Mouse (Mus musculus) embryo, embryonic 11.5 days (tissue): ENCODE data around the gene Shb.
"Not testable (repeated sequence)": the region's sequence is repeated elsewhere in the genome, so short reads cannot be mapped to it uniquely, and the experiment has no call there.

Source experiments
- DNase-seq: peaks from one replicate; pipeline ENCODE4 v3.0.0-alpha.2; 2012; ENCODE audit warnings: low read depth, low spot score

Gene Shb

GRCm38 (mm10) chr4:45393658-45394057, 138.6 kb downstream of the Shb start:
- DNase-seq, result no peak

GRCm38 (mm10) chr4:45392994-45393393, 139.3 kb downstream of the Shb start:
- DNase-seq, result no peak

- no peak for DNase-seq
Measured at GRCm38 (mm10) chr4:45392572-45392971, 139.7 kb downstream of the Shb start.

DNA sequence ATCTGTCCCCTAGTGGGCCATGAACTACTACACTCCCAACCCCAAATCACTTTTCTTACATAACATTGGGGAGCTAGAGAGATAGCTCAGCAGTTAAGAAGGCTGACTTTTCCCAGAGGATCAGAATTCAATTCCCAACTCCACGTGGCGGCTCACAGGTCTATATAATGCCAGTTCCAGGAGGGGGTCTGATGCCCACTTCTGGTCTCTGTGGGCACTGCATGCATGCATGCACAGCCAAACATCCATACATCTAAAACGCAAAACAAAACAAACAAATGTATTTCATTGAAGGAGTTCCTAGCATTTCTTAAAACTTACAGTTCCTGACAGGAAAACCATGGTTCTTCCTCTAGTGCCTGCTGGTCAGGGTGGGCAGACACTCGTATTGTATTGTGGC, 140.2 kb downstream of the Shb start:
- DNase-seq, result no peak

DNA sequence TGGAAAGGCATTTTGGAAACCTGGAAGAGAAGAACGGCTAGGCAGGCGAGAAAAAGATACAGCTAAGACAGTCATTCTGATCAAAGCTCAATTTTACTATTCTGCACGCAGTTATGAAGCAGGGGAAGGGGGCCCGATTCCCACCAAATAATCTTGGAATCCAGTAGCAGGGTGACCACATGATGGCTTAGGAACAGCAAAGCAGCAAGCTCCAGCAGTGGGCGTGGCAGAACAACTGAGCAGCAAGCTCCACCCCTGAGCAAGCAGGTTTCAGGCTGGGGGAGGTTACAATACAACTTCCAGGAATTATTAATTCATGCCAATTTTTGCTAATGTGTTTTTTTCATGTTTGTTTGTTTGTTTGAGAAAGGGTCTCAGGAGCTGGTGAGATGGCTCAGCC, 145.0 kb downstream of the Shb start:
- DNase-seq, result not testable (repeated sequence)

DNA sequence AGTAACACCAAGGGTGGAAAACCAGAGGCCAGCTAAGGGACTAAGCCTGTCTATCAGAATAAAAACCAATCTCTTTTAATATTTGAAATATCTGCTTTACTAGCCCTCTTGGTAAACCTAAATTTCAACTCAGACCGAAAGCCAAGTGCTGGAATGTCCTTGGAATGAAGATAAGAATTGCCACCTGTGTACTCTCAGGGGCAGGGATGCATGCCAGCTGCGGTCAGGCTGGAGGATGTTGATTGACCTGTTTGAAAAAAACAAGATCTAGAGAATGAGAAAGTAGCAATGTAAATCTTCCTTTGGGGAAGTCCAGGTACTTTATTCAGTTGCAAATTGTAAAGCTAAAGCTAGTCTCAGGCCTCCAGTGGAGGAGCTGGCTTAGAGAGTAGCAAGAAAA, 150.1 kb downstream of the Shb start:
- DNase-seq, result not testable (repeated sequence)

- not testable (repeated sequence) for DNase-seq
Measured at GRCm38 (mm10) chr4:45380903-45381580, 151.2 kb downstream of the Shb start.

- DNase-seq, result no peak
Measured at GRCm38 (mm10) chr4:45376573-45376972, 155.7 kb downstream of the Shb start.

DNA sequence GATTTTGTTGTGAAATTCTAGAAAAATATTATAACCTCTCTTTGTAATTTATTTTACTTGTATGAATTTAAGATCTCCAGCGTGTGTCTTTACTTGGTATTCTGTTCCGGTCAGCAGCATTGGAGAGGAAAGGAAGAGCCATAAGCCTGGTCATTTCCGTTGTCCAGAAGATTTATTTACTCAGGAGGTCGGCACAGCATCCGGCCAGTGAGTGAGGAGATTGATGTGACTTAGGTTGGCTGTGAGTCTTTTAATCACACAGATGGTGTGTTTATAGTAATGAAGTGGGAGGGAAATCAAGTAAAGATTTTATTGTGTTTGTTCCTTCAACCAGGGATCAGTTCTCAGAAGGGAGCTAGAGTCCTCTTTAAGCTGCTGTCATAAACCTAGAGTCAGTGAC, 157.4 kb downstream of the Shb start:
- DNase-seq, result no peak
